Comparison of ENCODE assay signal across 8 mouse cellular contexts in the genomic region with DNA sequence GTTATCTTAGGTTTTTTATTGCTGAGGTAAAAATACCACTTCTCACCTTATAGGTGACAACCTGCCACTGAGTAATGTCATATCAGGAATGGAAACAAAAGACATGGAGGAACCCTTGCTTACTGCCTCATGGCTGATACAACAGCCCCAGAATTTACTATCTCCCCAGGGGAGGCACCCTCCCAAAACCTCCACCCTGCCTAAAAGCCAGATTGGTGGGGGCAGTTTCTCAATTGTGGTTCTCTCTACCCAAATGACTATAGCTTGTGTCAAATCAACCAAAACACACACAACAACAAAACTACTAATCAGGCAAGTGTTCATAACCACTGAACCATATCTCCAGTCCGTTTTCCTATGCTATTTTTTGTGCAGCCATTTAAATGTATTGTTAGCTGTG. TPM values are rescaled to one million over a fixed set of nuclear protein-coding genes. Genes with fewer than 3 reads are reported as not detected.
A peak's percentile ranks its signal among the peaks of the same experiment; 100 is the strongest.
DNase-seq lines count a peak whose midpoint lies in the region; ATAC-seq and TF ChIP-seq lines count a peak whose summit lies in the region.

No protein-coding gene starts in this region.

- no peak for DNase-seq in heart, embryonic 10.5 days (ENCODE audit: low spot score)
- DNase-seq in heart, adult 11 months, result no peak
- DNase-seq in hindbrain, embryonic 10.5 days (ENCODE audit: low spot score), result no peak
- DNase-seq in liver, postnatal 0 days, result no peak
- DNase-seq in gastrocnemius, postnatal 14 days, result no peak
- no peak for DNase-seq in left cerebral cortex, postnatal 25 days (ENCODE audit: low spot score in 2 of 2)
- no peak for DNase-seq in kidney, adult 18-20 months

- ATAC-seq in liver, postnatal 0 days, result no peak

- H3K27ac ChIP-seq in heart, embryonic 10.5 days, result peak overlapping the region; percentile 97
- no peak overlapping the region for H3K27ac ChIP-seq in ES-Bruce4 (ENCODE audit: insufficient read depth, low read length)
- peak overlapping the region; percentile 99 for H3K27ac ChIP-seq in hindbrain, embryonic 10.5 days
- H3K27ac ChIP-seq in liver, postnatal 0 days (ENCODE audit: low read depth), result peak overlapping the region; percentile 92

- peak overlapping the region; percentile 95 for H3K4me3 ChIP-seq in heart, embryonic 10.5 days
- peak overlapping the region; percentile 97 for H3K4me3 ChIP-seq in ES-Bruce4 (ENCODE audit: low read depth, low read length)
- H3K4me3 ChIP-seq in hindbrain, embryonic 10.5 days, result peak overlapping the region; percentile 94
- H3K4me3 ChIP-seq in liver, postnatal 0 days (ENCODE audit: low read depth, low read length), result peak overlapping the region; percentile 87

- peaks cover 19% of the 10 kb centered on the region for H3K36me3 ChIP-seq in heart, embryonic 10.5 days
- peaks cover 9% of the 10 kb centered on the region for H3K36me3 ChIP-seq in ES-Bruce4 (ENCODE audit: control insufficient read depth, insufficient read depth, low read length, poor library complexity, severe bottlenecking)
- peaks cover 32% of the 10 kb centered on the region for H3K36me3 ChIP-seq in hindbrain, embryonic 10.5 days
- 0 out of 2 replicates have a peak, but pooled peaks cover 7% of the 10 kb centered on the region for H3K36me3 ChIP-seq in liver, postnatal 0 days (replicated peaks; ENCODE audit: insufficient read depth, low read length)

- H3K4me2 ChIP-seq in liver, postnatal 0 days (ENCODE audit: low read depth, low read length), result peak overlapping the region; percentile 83

- peak overlapping the region; percentile 82 for H3K9ac ChIP-seq in ES-Bruce4 (ENCODE audit: low read depth, poor library complexity, severe bottlenecking)
- peak overlapping the region; percentile 85 for H3K9ac ChIP-seq in liver, postnatal 0 days (replicated peaks)

- intact Hi-C loops in gastrocnemius, postnatal 14 days (cut with DNase I; ENCODE audit: low total_unique reads), result no loop called here
- intact Hi-C loops in left cerebral cortex, postnatal 25 days (cut with DNase I), result no loop called here

- no peak for TF ChIP-seq POLR2A in ES-Bruce4 (IDR thresholded peaks at IDR 0.05; ENCODE audit: insufficient read depth, low read length)

- TF ChIP-seq CTCF in ES-Bruce4 (IDR thresholded peaks at IDR 0.05; ENCODE audit: low read depth, low read length), result no peak
- TF ChIP-seq CTCF in liver, postnatal 0 days (IDR thresholded peaks at IDR 0.05; ENCODE audit: low read depth), result no peak

- 68% methylated on average over 1 of the region's 1 CpGs for WGBS in heart, embryonic 10.5 days
- WGBS in hindbrain, embryonic 10.5 days, result 50% methylated on average over 1 of the region's 1 CpGs
- WGBS in liver, postnatal 0 days (ENCODE audit: insufficient replicate concordance), result 39% methylated on average over 1 of the region's 1 CpGs

- no peaks in the 10 kb centered on the region for H3K27me3 ChIP-seq in heart, embryonic 10.5 days (ENCODE audit: insufficient read depth, poor library complexity, severe bottlenecking)
- no peaks in the 10 kb centered on the region for H3K27me3 ChIP-seq in ES-Bruce4 (ENCODE audit: control insufficient read depth, insufficient read depth, low read length, poor library complexity, severe bottlenecking)
- no peaks in the 10 kb centered on the region for H3K27me3 ChIP-seq in hindbrain, embryonic 10.5 days (ENCODE audit: insufficient read depth, poor library complexity, severe bottlenecking)
- H3K27me3 ChIP-seq in liver, postnatal 0 days (ENCODE audit: insufficient read depth, low read length), result no peaks in the 10 kb centered on the region

- peaks cover 13% of the 10 kb centered on the region for H3K4me1 ChIP-seq in heart, embryonic 10.5 days
- no peaks in the 10 kb centered on the region for H3K4me1 ChIP-seq in ES-Bruce4 (ENCODE audit: control insufficient read depth, insufficient read depth, low read length)
- peaks cover 22% of the 10 kb centered on the region for H3K4me1 ChIP-seq in hindbrain, embryonic 10.5 days (replicated peaks)
- peaks cover 14% of the 10 kb centered on the region for H3K4me1 ChIP-seq in liver, postnatal 0 days (ENCODE audit: insufficient read depth)

- no peaks in the 10 kb centered on the region for H3K9me3 ChIP-seq in heart, embryonic 10.5 days
- H3K9me3 ChIP-seq in ES-Bruce4 (replicated peaks; ENCODE audit: control insufficient read depth, insufficient read depth, low read length, poor library complexity, severe bottlenecking), result no peaks in the 10 kb centered on the region
- H3K9me3 ChIP-seq in hindbrain, embryonic 10.5 days, result no peaks in the 10 kb centered on the region
- H3K9me3 ChIP-seq in liver, postnatal 0 days (ENCODE audit: low read length), result no peaks in the 10 kb centered on the region

- TF ChIP-seq EP300 in ES-Bruce4 (IDR thresholded peaks at IDR 0.05; ENCODE audit: insufficient read depth, low read depth, low read length), result no peak
- TF ChIP-seq EP300 in liver, postnatal 0 days (IDR thresholded peaks at IDR 0.05; ENCODE audit: low read depth), result no peak

RNA-seq across cellular contexts. Expression of a gene that starts 0.6 kb away (rescaled TPM):
- polyA plus RNA-seq in heart, embryonic 10.5 days (2016; fragmentation: Nextera tagmentation; extraction: Ambion mirVana), result 130 and 141 TPM in 2 replicates
- polyA plus RNA-seq in ES-Bruce4 (2011; ENCODE audit: insufficient read depth, insufficient read length, low read depth, missing spikeins), result 108 and 140 TPM in 2 replicates
- polyA plus RNA-seq in hindbrain, embryonic 10.5 days (2016; fragmentation: Nextera tagmentation; extraction: Ambion mirVana), result 179 and 194 TPM in 2 replicates
- polyA plus RNA-seq in liver, postnatal 0 days (2015; fragmentation: Nextera tagmentation; extraction: Ambion mirVana), result 19.0 and 24.8 TPM in 2 replicates
- 10 to 100 TPM; 31.6 to 39.8 TPM for total RNA-seq in gastrocnemius, postnatal 14 days (2021)
- total RNA-seq in left cerebral cortex, postnatal 25 days (2021), result 100 to 1,000 TPM; 153 to 164 TPM

RNA-seq across cellular contexts. Expression of a gene that starts 0.7 kb away (rescaled TPM):
- 105 and 119 TPM in 2 replicates for polyA plus RNA-seq in heart, embryonic 10.5 days (2016; fragmentation: Nextera tagmentation; extraction: Ambion mirVana)
- polyA plus RNA-seq in ES-Bruce4 (2011; ENCODE audit: insufficient read depth, insufficient read length, low read depth, missing spikeins), result 208 and 220 TPM in 2 replicates
- polyA plus RNA-seq in hindbrain, embryonic 10.5 days (2016; fragmentation: Nextera tagmentation; extraction: Ambion mirVana), result 180 and 201 TPM in 2 replicates
- 13.5 and 18.5 TPM in 2 replicates for polyA plus RNA-seq in liver, postnatal 0 days (2015; fragmentation: Nextera tagmentation; extraction: Ambion mirVana)
- 10 to 100 TPM; 19.8 to 23.8 TPM for total RNA-seq in gastrocnemius, postnatal 14 days (2021)
- 10 to 100 TPM; 71.5 to 75.7 TPM for total RNA-seq in left cerebral cortex, postnatal 25 days (2021)
